Mouse (Mus musculus) limb, embryonic 14.5 days (tissue): ENCODE results near the gene Ncdn. TPM values are rescaled to one million over a fixed set of nuclear protein-coding genes. Genes with fewer than 3 reads are reported as not detected.
A peak's percentile ranks its signal among the peaks of the same experiment; 100 is the strongest.

Source experiments
- ATAC-seq: fragments of 200-750 bp; cut with Nextera tagmentation; 2 replicates; pipeline ENCODE4 v1.8.0; 2017; ENCODE audit warnings: low read depth, moderate number of reproducible peaks, moderate TSS enrichment; ENCODE audit not compliant: low FRiP score
- DNase-seq: peaks from one replicate; pipeline ENCODE4 v3.0.0-alpha.2; 2015; ENCODE audit warnings: low spot score
- H3K27ac ChIP-seq: fragments of 300-500 bp; sonication (generic); replicated peaks from 2 replicates; pipeline ENCODE4 v1.5.1; 2014; ENCODE audit warnings: low read depth, mild to moderate bottlenecking, low read length, moderate library complexity, mixed read lengths
- H3K27me3 ChIP-seq: fragments of 300-500 bp; sonication (generic); 2 replicates; pipeline ENCODE4 v1.6.1; 2014; ENCODE audit warnings: low read length, mixed read lengths; ENCODE audit not compliant: control insufficient read depth, insufficient read depth
- H3K36me3 ChIP-seq: fragments of 300-500 bp; sonication (generic); 2 replicates; pipeline ENCODE4 v1.6.1; 2014; ENCODE audit warnings: mild to moderate bottlenecking, low read length, moderate library complexity, mixed read lengths; ENCODE audit not compliant: control insufficient read depth, insufficient read depth
- H3K4me1 ChIP-seq: fragments of 300-500 bp; sonication (generic); 2 replicates; pipeline ENCODE4 v1.6.1; 2014; ENCODE audit warnings: antibody characterized with exemption, low read length, mixed read lengths; ENCODE audit not compliant: control insufficient read depth, insufficient read depth
- H3K4me2 ChIP-seq: fragments of 300-500 bp; sonication (generic); replicated peaks from 2 replicates; pipeline ENCODE4 v1.6.1; 2014; ENCODE audit warnings: low read depth, mild to moderate bottlenecking, low read length, moderate library complexity; ENCODE audit not compliant: severe bottlenecking
- H3K4me3 ChIP-seq: fragments of 300-500 bp; sonication (generic); replicated peaks from 2 replicates; pipeline ENCODE4 v1.5.1; 2014; ENCODE audit warnings: low read length
- H3K9ac ChIP-seq: fragments of 300-500 bp; sonication (generic); 2 replicates; pipeline ENCODE4 v1.6.1; 2014; ENCODE audit warnings: mild to moderate bottlenecking, low read depth, low read length, moderate library complexity; ENCODE audit not compliant: severe bottlenecking
- H3K9me3 ChIP-seq: fragments of 300-500 bp; sonication (generic); 2 replicates; pipeline ENCODE4 v1.6.1; 2016; ENCODE audit warnings: low read length; ENCODE audit not compliant: control insufficient read depth
- POLR2A ChIP-seq: fragments of 200-500 bp; IDR thresholded peaks from 2 replicates; pipeline ENCODE4 v1.8.0; 2012; ENCODE audit warnings: inconsistent platforms, mild to moderate bottlenecking, moderate library complexity, borderline replicate concordance; ENCODE audit not compliant: insufficient read depth, insufficient read length; ENCODE audit errors: extremely low read depth
- WGBS: fragments of 180-500 bp; shearing (Covaris S2); extraction: QIAGEN DNeasy Blood & Tissue Kit; methylation state at CpG from one replicate; pipeline ENCODE4 v1.1.7; 2014; 5-methylcytosine and 5-hydroxymethylcytosine counted together
- polyA plus RNA-seq, 2 experiments: library from polyadenylated mRNA; depleted of rRNA in 1 of 2; stranded (reverse) in 1 of 2; unstranded in 1 of 2; fragments of >200 nt; fragmentation: Nextera tagmentation in 1 of 2; extraction: Ambion mirVana in 1 of 2; gene quantifications; 2 replicates each; pipeline versions ENCODE4 v1.2.1 to v1.2.3; 2012 to 2014

Gene Ncdn
- polyA plus RNA-seq, 2 experiments = 29.1 to 39.0 TPM

GRCm38 (mm10) chr4:126748381-126748780 lies 4.9 kb downstream of the Ncdn start:
- no peak for DNase-seq
- no peak for ATAC-seq
- H3K9me3 ChIP-seq = no peaks in the 10 kb centered on the region
- H3K4me2 ChIP-seq = no peak overlapping the region
- peaks cover 20% of the 10 kb centered on the region for H3K4me1 ChIP-seq
- no peaks in the 10 kb centered on the region for H3K27me3 ChIP-seq
- H3K27ac ChIP-seq = no peak overlapping the region
- TF ChIP-seq POLR2A = no peak
- H3K9ac ChIP-seq = peak overlapping the region; percentile 25; the same call in 1 of the 2 replicates
- peaks cover 60% of the 10 kb centered on the region for H3K36me3 ChIP-seq
- 92% methylated on average over 8 of the region's 8 CpGs for WGBS
- no peak overlapping the region for H3K4me3 ChIP-seq

GRCm38 (mm10) chr4:126746194-126746840 lies 6.9 kb downstream of the Ncdn start:
- ATAC-seq (no peak), DNase-seq (no peak)
- Histone ChIP-seq H3K4me3 (no peak overlapping the region), H3K36me3 (peaks cover 60% of the 10 kb centered on the region), H3K27ac (no peak overlapping the region), H3K4me2 (no peak overlapping the region), H3K4me1 (peaks cover 8% of the 10 kb centered on the region; the same call in 1 of the 2 replicates), H3K9ac (no peak overlapping the region), H3K27me3 (no peaks in the 10 kb centered on the region), H3K9me3 (no peaks in the 10 kb centered on the region)
- no peak for TF ChIP-seq POLR2A
- WGBS = 77% methylated on average over 10 of the region's 10 CpGs

- DNase-seq (peak; percentile 54), ATAC-seq (peak; percentile 27; the same call in 1 of the 2 replicates)
- H3K27me3 ChIP-seq = no peaks in the 10 kb centered on the region
- no peak overlapping the region for H3K4me2 ChIP-seq
- peaks cover 60% of the 10 kb centered on the region for H3K36me3 ChIP-seq
- H3K27ac ChIP-seq = no peak overlapping the region
- no peak for TF ChIP-seq POLR2A
- 47% methylated on average over 13 of the region's 13 CpGs for WGBS
- H3K9me3 ChIP-seq = no peaks in the 10 kb centered on the region
- peaks cover 4% of the 10 kb centered on the region; the same call in 1 of the 2 replicates for H3K4me1 ChIP-seq
- no peak overlapping the region for H3K9ac ChIP-seq
- no peak overlapping the region for H3K4me3 ChIP-seq
Observed at GRCm38 (mm10) chr4:126745506-126746193, 7.6 kb downstream of the Ncdn start.

- ATAC-seq (no peak), DNase-seq (no peak)
- H3K4me3 ChIP-seq = no peak overlapping the region
- peaks cover 4% of the 10 kb centered on the region; the same call in 1 of the 2 replicates for H3K4me1 ChIP-seq
- peaks cover 56% of the 10 kb centered on the region for H3K36me3 ChIP-seq
- no peak overlapping the region for H3K27ac ChIP-seq
- TF ChIP-seq POLR2A = no peak
- H3K4me2 ChIP-seq = no peak overlapping the region
- WGBS = 90% methylated on average over 14 of the region's 14 CpGs
- H3K9me3 ChIP-seq = no peaks in the 10 kb centered on the region
- H3K27me3 ChIP-seq = no peaks in the 10 kb centered on the region
- H3K9ac ChIP-seq = no peak overlapping the region
Observed at GRCm38 (mm10) chr4:126744831-126745230, 8.4 kb downstream of the Ncdn start.

- ATAC-seq (no peak), DNase-seq (no peak)
- 6% methylated on average over 11 of the region's 11 CpGs for WGBS
Observed at GRCm38 (mm10) chr4:126743713-126744112, 9.5 kb downstream of the Ncdn start.

More at GRCm38 (mm10) chr4:126743713-126744112, 9.5 kb downstream of the Ncdn start:
- Histone ChIP-seq H3K27ac (no peak overlapping the region), H3K36me3 (peaks cover 48% of the 10 kb centered on the region), H3K9ac (no peak overlapping the region), H3K4me3 (no peak overlapping the region), H3K4me1 (no peaks in the 10 kb centered on the region), H3K4me2 (no peak overlapping the region), H3K27me3 (peaks cover 2% of the 10 kb centered on the region; the same call in 1 of the 2 replicates), H3K9me3 (no peaks in the 10 kb centered on the region)
- no peak for TF ChIP-seq POLR2A
